Comparison of ENCODE assay signal across 9 mouse cellular contexts in genomic region chr13:53233381-53233780, GRCm38 (mm10). TPM values are rescaled to one million over a fixed set of nuclear protein-coding genes. Genes with fewer than 3 reads are reported as not detected.
DNase-seq lines count a peak whose midpoint lies in the region; ATAC-seq and TF ChIP-seq lines count a peak whose summit lies in the region.
"Had no signal": no experiment of that assay in that cellular context is flagged by ENCODE, and none has a peak within 500 bp of the region (broad histone marks: within the 10 kb centered on the region; RNA-seq: fewer than 3 reads in every experiment).

No protein-coding gene starts in this region.

- peaks cover 64% of the 10 kb centered on the region for H3K4me1 ChIP-seq in heart, embryonic 16.5 days (ENCODE audit: control insufficient read depth, insufficient read depth, low read length)
- H3K4me1 ChIP-seq in lung, embryonic 16.5 days (replicated peaks; ENCODE audit: control insufficient read depth, insufficient read depth, low read length): peaks cover 56% of the 10 kb centered on the region
- H3K4me1 ChIP-seq in liver, postnatal 0 days (ENCODE audit: insufficient read depth): no peaks in the 10 kb centered on the region

- no peak; the same call in 1 of the 2 replicates for ATAC-seq in heart, embryonic 16.5 days (replicated peaks; ENCODE audit: extremely low read depth, insufficient read depth, low FRiP score)
- ATAC-seq in lung, embryonic 16.5 days (ENCODE audit: low read depth): peak; percentile 67
- no peak for ATAC-seq in liver, postnatal 0 days

- no peak for TF ChIP-seq CTCF in liver, postnatal 0 days (IDR thresholded peaks at IDR 0.05; ENCODE audit: low read depth)

- H3K4me3 ChIP-seq in heart, embryonic 16.5 days (ENCODE audit: low read length): no peak overlapping the region
- no peak overlapping the region for H3K4me3 ChIP-seq in lung, embryonic 16.5 days (ENCODE audit: low read length)
- no peak overlapping the region for H3K4me3 ChIP-seq in liver, postnatal 0 days (ENCODE audit: low read depth, low read length)

- DNase-seq in adrenal gland, postnatal 14 days: peak; percentile 39
- DNase-seq in adrenal gland, adult 2 months: no peak
- DNase-seq in right cerebral cortex, postnatal 10 days (ENCODE audit: low spot score in 2 of 2): peak; percentile 71
- no peak for DNase-seq in right cerebral cortex, postnatal 4 days
- DNase-seq in natural killer cell, adult 2 months (ENCODE audit: low spot score in 2 of 2): no peak
- no peak for DNase-seq in liver, postnatal 0 days

- no peak overlapping the region for H3K9ac ChIP-seq in heart, embryonic 16.5 days (ENCODE audit: low read length)
- no peak overlapping the region for H3K9ac ChIP-seq in lung, embryonic 16.5 days (ENCODE audit: low read length)
- H3K9ac ChIP-seq in liver, postnatal 0 days (replicated peaks): no peak overlapping the region
- H3K9ac ChIP-seq: liver, embryonic 14.5 days had no signal

- H3K9me3 ChIP-seq in heart, embryonic 16.5 days (replicated peaks; ENCODE audit: control insufficient read depth, low read length): no peaks in the 10 kb centered on the region
- H3K9me3 ChIP-seq in lung, embryonic 16.5 days (ENCODE audit: control insufficient read depth, low read length): no peaks in the 10 kb centered on the region
- H3K9me3 ChIP-seq in liver, postnatal 0 days (ENCODE audit: low read length): no peaks in the 10 kb centered on the region

- no peak for TF ChIP-seq EP300 in liver, postnatal 0 days (IDR thresholded peaks at IDR 0.05; ENCODE audit: low read depth)

- no peaks in the 10 kb centered on the region for H3K27me3 ChIP-seq in heart, embryonic 16.5 days (ENCODE audit: control insufficient read depth, insufficient read depth, low read length)
- no peaks in the 10 kb centered on the region for H3K27me3 ChIP-seq in lung, embryonic 16.5 days (ENCODE audit: control insufficient read depth, insufficient read depth, low read depth, low read length)
- H3K27me3 ChIP-seq in liver, postnatal 0 days (ENCODE audit: insufficient read depth, low read length): 0 out of 2 replicates have a peak, but pooled peaks cover 6% of the 10 kb centered on the region

- peak overlapping the region; percentile 25; the same call in 1 of the 2 replicates for H3K27ac ChIP-seq in heart, embryonic 16.5 days (ENCODE audit: low read length)
- no peak overlapping the region for H3K27ac ChIP-seq in lung, embryonic 16.5 days (ENCODE audit: low read length)
- no peak overlapping the region for H3K27ac ChIP-seq in liver, postnatal 0 days (ENCODE audit: low read depth)
- H3K27ac ChIP-seq: liver, embryonic 14.5 days had no signal

- 19% methylated on average over 9 of the region's 9 CpGs for WGBS in heart, embryonic 16.5 days
- WGBS in lung, embryonic 16.5 days: 16% methylated on average over 9 of the region's 9 CpGs
- 27% methylated on average over 9 of the region's 9 CpGs for WGBS in liver, postnatal 0 days (ENCODE audit: insufficient replicate concordance)

- H3K36me3 ChIP-seq in heart, embryonic 16.5 days (ENCODE audit: control insufficient read depth, insufficient read depth): no peaks in the 10 kb centered on the region
- H3K36me3 ChIP-seq in lung, embryonic 16.5 days (ENCODE audit: control insufficient read depth, insufficient read depth, low read length): no peaks in the 10 kb centered on the region
- H3K36me3 ChIP-seq in liver, postnatal 0 days (replicated peaks; ENCODE audit: insufficient read depth, low read length): no peaks in the 10 kb centered on the region

- peak overlapping the region; percentile 13; the same call in 1 of the 2 replicates for H3K4me2 ChIP-seq in heart, embryonic 16.5 days (ENCODE audit: low read depth, low read length)
- H3K4me2 ChIP-seq in lung, embryonic 16.5 days (ENCODE audit: low read depth, low read length): no peak overlapping the region
- H3K4me2 ChIP-seq in liver, postnatal 0 days (ENCODE audit: low read depth, low read length): no peak overlapping the region

RNA-seq across cellular contexts. Expression of gene Ror2, which starts 52.5 kb away (rescaled TPM):
- 6.7 and 8.3 TPM in 2 replicates for total RNA-seq in adrenal gland, postnatal 14 days (2021)
- total RNA-seq in adrenal gland, adult 2 months (2021): 1 to 10 TPM; 4.7 to 7.0 TPM
- polyA plus RNA-seq in adrenal gland, adult 2 months (2012; rRNA removed): 10.0 and 11.8 TPM in 2 replicates
- 13.5 and 15.8 TPM in 2 replicates for polyA plus RNA-seq in heart, embryonic 16.5 days (2015; fragmentation: Nextera tagmentation; extraction: Ambion mirVana)
- 13.4 and 14.7 TPM in 2 replicates for polyA plus RNA-seq in lung, embryonic 16.5 days (2015; fragmentation: Nextera tagmentation; extraction: Ambion mirVana)
- polyA plus RNA-seq in liver, postnatal 0 days (2015; fragmentation: Nextera tagmentation; extraction: Ambion mirVana): 0.05 and 0.18 TPM in 2 replicates

Comparison
In these comparisons a context has a peak if more than half of its experiments do, and no peak if none do; other contexts are left out.
1. DNase-seq: peak in adrenal gland, postnatal 14 days (single experiment) and right cerebral cortex, postnatal 10 days (2 of 2); none in adrenal gland, adult 2 months (single experiment), right cerebral cortex, postnatal 4 days (single experiment), natural killer cell, adult 2 months (0 of 2) and liver, postnatal 0 days (single experiment).